16 mouse cellular contexts compared by ENCODE assay signal in the genomic region with DNA sequence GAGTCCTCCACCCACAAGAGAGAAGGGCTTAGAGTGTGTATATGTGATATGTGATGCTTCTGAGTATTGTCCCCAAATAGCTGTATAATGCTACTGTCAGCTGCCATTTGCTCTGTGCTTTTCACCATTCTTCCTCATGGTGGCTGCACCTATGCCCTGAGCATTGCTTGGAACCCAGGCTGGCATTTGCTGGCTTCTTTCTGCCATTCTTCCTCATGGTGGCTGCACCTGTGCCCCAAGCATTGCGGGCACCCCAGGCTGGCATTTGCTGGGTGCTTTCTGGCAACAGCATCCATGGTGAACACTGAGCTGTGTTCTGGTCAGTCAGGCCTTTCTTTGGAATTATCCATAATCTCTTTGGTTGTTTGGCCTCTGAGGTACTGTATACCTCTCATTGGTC.
"Had no signal": no experiment of that assay in that cellular context is flagged by ENCODE, and none has a peak within 500 bp of the region (broad histone marks: within the 10 kb centered on the region; RNA-seq: fewer than 3 reads in every experiment).

No protein-coding gene starts in this region.

- H3K27ac ChIP-seq: neural tube, embryonic 12.5 days; neural tube, embryonic 13.5 days; neural tube, embryonic 15.5 days; stomach, embryonic 15.5 days; stomach, postnatal 0 days had no signal

- H3K4me3 ChIP-seq: neural tube, embryonic 12.5 days; neural tube, embryonic 13.5 days; neural tube, embryonic 15.5 days; stomach, embryonic 15.5 days had no signal

- H3K4me2 ChIP-seq: neural tube, embryonic 12.5 days; neural tube, embryonic 13.5 days; neural tube, embryonic 15.5 days; stomach, embryonic 15.5 days had no signal

- H3K4me1 ChIP-seq: neural tube, embryonic 12.5 days; neural tube, embryonic 13.5 days; neural tube, embryonic 15.5 days; stomach, embryonic 15.5 days had no signal

- H3K27me3 ChIP-seq: neural tube, embryonic 12.5 days; neural tube, embryonic 13.5 days; neural tube, embryonic 15.5 days; stomach, embryonic 15.5 days had no signal

- DNase-seq: retina, postnatal 1 day; right cerebral cortex, adult 18-20 months; right cerebral cortex, postnatal 14 days; right cerebral cortex, postnatal 25 days; right cerebral cortex, postnatal 4 days; spleen, adult 18-20 months; thymus, adult 18-20 months; thymus, adult 2 months; thymus, postnatal 14 days; thymus, postnatal 36 days; thymus, postnatal 4 days had no signal

- H3K9me3 ChIP-seq: neural tube, embryonic 15.5 days; stomach, embryonic 15.5 days had no signal

- H3K9ac ChIP-seq: neural tube, embryonic 12.5 days; neural tube, embryonic 13.5 days; neural tube, embryonic 15.5 days; stomach, embryonic 15.5 days had no signal

- H3K36me3 ChIP-seq: neural tube, embryonic 12.5 days; neural tube, embryonic 13.5 days; neural tube, embryonic 15.5 days; stomach, embryonic 15.5 days had no signal
